Mouse (Mus musculus) left cerebral cortex, postnatal 4 days (tissue): ENCODE measurements at regions not wholly inside any gene's neighbourhood (a gene's known extent, or its start where the extent isn't known, plus 50 kb on each side); places are given as distances from the start of the nearest gene placed in this dataset.

Source experiments
- DNase-seq: peaks from one replicate; pipeline ENCODE4 v3.0.0-alpha.2; 2022
- intact Hi-C: fragments of 180-260 bp; cut with DNase I; formaldehyde crosslinking; loops from one replicate; pipeline ENCODE4 v1.15.1; 2025

DNA sequence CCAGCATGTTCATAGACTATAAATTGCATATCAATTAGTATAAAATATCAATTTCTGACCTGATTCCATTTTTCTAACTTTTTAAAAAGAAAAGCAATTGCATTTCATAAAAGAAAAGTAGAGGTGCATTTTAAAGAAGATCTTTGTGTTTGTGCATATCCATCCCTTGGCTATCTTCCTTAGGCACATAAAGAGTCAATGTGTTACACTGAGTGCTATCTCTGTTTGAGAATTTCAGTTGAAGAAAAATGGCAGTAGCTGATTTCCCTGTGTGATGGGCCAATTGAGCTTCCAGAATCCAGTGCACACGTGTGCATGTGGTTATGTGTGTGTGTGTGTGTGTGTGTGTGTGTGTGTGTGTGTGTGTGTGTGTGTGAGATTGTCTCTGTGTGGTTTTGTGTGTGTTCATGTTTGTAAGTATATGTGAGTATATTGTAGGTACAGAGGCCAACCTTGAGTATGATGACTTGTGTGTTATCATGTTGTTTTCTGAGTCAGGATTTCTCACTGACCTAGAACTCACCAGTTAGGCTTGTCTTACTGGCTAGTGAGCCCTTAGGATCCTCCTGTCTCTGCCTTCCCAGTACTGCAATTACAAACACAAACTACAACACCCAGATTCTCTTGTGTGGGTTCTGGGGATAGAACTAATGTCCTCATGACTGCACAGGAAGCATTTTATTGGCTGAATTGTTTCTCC lies 249.6 kb downstream of the Cdk5rap2 start:
- DNase-seq: no peak
- intact Hi-C loops: no loop called here

DNA sequence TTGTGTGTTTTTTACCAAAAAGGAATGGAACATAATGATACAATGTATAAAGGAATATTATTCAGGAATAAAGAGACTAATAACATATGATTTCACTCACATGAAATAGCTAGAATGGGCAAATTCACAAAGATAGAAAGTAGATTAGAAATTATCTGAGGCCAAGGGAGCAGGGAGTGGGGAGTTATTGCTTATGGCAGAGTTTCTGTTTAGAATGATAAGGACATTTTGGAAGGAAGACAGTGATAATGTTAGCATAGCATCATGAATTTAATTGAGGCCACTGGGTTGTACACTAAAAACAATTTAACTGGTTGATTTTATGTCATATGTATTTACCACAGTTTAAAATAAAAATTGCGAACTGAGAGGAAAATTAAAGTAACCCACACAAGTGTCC lies 250.2 kb downstream of the Cdk5rap2 start:
- no peak for DNase-seq
- intact Hi-C loops: no loop called here

DNA sequence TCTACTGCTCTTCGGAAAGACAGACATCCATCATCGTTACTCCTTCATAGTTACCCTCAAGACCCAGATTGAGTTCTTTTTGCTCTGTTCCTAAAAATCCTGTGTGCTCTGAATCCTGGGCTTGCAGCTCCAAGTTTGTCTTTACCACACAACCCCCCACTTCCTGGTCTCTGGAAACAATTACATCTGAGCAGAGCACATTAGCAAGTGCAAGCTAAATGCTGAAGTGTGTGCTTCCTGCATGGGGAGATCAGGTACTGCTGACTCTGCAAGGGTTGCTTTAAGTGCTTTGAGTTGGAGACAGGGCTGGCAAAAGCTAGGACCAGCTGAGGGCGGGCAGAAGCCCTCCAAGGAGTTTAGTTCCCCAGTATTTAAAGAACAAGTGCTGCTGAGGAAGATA lies 257.1 kb downstream of the Cdk5rap2 start:
- DNase-seq: no peak
- intact Hi-C loops: no loop called here

DNA sequence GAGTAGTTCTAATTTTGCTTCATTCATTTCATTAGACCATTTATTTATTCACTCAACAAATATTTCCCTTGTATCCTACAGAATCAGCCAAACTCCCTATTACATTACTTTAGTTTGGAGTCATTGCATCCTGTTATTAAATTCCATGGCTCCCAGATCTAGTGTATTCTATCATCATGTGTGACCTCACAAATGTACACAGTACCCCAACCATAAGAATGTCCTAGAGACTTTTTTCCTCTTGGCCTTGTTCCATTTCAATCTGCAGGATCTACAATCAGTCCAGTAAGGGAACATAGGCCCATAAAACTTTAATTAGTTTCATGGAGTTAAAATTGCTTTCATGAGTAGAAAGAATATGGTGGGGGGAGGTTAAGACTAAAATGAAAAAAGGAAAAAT lies 301.2 kb downstream of the Cdk5rap2 start:
- DNase-seq: no peak
- intact Hi-C loops: no loop called here

DNA sequence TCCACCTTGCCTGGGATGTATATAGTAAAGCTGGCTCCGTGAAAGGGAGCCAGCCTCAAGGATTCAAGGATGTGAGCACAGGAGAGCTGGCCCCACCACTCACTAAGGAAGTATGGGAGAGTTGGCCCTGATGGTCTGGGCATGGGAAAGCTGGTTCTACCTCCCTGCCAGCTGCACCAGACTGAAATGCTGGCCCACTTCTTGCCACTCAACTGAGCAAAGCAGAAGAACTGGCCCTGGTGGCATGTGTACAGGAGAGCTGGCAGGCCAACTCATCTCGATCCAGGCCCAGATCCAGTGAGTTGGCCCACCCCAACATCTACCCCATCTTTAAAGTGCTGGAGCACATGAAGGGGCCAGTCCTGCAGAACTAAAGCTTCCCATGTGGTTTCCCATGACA lies 304.5 kb downstream of the Cdk5rap2 start:
- no peak for DNase-seq
- intact Hi-C loops: no loop called here

DNA sequence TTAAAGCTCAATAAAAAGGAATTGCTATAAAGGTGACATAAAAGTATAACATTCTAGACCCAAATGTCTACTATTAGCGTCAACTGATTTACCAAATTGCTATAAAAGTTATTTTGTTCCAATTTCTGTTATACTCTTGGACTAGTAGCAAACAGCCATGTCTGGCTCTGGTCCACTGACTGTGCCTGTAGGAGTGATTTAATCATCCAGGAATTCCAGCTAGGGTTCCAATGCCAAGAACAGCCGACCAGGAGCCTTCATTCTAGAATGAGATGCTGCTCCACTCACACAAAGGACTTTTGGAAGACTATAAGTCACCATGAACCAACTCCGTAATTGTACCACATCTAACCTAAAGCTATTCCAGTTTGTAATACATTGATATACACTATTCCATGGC lies 312.9 kb downstream of the Cdk5rap2 start:
- DNase-seq: no peak
- intact Hi-C loops: no loop called here

DNA sequence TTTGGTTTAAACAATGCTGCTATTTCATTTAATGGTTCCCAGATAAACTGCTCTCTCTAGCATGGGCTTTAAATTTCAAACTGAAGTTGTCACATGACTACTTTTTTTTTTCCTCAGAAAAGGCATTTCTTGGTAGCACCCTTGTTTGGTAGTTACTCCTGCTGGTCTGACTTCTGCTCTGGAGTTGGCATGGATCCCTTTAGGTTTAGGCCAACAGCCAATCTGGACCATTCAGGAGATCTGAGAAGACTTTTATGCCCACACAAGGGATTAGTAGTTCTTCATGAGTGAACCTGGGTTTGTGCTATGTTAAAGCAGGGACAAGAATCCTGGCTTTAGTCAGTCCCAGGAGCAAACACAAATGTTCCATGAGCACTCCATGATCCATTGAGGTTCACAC lies 332.0 kb downstream of the Cdk5rap2 start:
- intact Hi-C loops: no loop called here
- DNase-seq: no peak

DNA sequence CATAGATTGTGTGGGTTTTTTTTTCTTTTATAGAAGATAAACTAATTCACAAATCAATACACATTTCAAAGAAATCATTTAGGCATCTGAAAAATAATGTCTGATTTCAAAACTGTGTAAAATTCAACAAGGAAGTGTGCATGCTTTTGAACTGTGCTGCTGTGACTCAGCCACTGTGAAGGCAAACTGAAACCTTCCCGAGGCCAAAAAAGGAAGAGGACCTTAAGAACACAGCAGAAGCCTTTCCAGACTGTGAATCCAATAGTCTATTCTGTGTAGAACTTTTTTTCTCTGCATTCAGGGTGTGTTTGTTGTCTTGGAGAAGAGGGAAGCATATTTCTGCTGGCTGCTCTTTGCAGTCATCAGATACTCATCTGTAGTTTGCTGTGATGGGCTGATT lies 347.7 kb downstream of the Cdk5rap2 start:
- no peak for DNase-seq
- intact Hi-C loops: no loop called here

DNA sequence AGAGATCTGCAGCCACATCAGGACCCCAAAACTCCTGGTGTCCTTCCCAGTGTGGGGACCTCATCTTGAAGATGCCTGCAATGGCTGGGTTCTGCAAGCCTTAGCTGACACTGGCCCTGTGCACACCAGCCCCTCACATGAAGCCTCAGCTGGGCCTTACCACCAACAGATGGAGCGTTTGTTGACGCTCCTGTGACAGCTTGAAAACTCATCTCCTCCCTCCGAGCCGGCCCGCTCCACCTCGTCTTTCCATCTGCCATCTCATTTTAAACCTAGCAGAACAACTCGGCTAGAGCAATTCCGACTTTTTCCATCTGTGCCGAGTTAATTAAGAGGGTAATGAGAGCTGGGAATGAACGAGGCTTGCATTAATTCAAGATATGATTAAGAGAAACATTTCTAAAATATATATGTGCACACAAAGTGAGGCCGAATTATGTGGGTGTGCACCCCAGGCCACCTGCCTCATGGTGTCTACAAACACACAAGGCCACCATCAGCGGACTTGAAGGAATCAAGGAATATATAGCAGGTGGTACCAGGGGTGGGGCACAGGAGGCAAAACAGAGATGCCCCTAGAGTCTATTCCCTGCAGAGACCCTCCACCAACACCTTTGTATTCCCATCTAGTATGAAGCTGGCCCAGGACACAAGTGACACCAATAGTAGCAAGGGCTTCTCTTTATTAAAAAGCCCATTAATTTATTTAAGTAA lies 351.3 kb downstream of the Cdk5rap2 start:
- intact Hi-C loops: no loop called here

DNA sequence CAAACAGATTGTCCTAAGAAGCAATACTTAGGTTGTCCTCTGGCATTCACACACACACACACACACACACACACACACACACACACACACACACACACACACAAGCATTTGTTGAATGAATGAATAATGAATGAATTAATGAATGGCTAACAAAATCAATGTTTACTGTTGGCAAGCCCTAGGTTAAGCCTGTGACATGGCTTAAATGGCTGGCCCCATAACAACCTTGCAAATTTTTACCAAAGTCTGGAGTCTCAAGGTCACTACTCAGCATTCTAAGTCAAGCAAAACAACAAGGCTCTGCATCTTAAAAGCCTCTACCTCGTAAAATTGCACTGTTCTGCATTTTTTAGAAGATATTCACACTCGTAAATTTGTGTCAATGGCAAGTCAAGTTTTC lies 357.1 kb downstream of the Cdk5rap2 start:
- no peak for DNase-seq
- intact Hi-C loops: no loop called here

More for the DNA sequence above, 351.3 kb downstream of the Cdk5rap2 start:
- peak; percentile 66 for DNase-seq

DNA sequence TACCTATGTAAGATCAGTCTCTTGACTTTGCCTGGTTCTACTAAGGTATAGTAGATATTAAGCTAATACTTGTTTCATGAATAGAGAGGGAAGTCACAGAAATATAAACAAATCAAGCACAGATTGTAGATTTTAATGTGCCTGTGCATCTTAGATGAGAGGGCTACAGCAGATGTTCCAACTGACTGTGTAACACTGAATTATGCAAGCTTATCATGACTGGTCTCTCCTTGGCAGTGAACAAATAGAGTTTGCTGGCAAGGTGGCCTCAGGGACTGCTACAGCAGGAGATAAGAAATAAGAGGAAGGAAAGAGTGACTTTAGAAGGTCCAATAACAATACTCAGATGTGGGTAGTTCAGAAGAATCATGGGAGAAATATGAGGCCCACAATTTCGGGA lies 372.0 kb downstream of the Cdk5rap2 start:
- no peak for DNase-seq
- intact Hi-C loops: no loop called here

DNA sequence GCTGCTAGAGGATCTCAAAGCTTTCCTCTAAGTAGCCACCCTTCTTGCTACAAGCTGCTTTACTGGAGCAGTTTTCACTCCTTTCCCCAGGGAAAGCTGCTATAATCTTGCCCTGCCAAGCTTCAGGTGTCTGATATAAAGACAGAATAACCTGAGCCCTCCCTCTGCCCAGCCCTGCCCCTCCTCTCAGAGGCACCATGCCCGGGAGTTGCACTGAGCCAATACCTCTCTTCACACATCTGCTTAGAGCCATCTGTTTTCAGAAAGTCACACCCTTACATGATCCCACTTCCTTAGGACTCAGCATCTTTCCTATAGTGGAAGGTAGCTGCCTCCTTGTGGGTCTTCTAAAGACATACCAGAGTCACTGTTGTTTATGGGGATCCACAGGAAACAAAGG lies 374.3 kb downstream of the Cdk5rap2 start:
- intact Hi-C loops: no loop called here
- DNase-seq: peak; percentile 36

DNA sequence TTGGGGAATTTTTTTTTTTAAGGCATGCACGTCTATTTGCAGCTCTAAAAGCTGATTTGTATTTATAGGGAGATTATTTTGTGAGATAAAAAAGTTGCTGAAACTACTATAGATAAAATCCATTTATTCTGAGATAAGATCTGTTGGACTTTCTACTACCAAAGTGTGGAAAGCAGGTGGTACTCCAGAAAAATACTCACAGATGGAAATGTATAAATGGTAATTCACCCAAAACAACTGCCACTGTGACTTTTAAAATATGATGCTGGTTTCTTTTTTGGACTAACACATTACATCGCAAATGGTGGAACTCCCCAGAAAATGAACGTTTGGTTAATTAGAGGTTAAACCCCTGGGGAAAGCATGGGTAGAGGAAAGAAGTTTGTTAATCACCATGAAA lies 377.7 kb downstream of the Cdk5rap2 start:
- intact Hi-C loops: no loop called here
- DNase-seq: no peak

DNA sequence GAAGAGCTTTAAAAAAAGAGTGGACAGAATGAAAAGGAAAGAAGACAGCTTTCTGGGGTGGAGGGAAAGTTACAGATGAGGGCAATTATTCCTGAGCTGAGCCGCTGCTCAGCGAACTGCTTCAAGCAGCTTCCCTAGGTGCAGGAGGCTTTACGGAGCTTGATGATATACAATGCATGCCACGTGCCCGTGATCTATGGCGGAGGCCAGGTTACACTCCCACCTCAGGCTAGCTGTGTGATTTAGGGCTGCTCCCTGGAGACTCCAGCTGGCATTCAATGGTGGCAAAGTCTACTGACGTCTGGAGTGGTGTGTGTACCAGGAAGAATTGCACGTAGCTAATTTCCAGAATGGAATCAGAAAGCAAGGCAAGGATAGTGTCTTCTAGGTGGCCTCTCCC lies 383.4 kb downstream of the Cdk5rap2 start:
- no peak for DNase-seq
- intact Hi-C loops: no loop called here

DNA sequence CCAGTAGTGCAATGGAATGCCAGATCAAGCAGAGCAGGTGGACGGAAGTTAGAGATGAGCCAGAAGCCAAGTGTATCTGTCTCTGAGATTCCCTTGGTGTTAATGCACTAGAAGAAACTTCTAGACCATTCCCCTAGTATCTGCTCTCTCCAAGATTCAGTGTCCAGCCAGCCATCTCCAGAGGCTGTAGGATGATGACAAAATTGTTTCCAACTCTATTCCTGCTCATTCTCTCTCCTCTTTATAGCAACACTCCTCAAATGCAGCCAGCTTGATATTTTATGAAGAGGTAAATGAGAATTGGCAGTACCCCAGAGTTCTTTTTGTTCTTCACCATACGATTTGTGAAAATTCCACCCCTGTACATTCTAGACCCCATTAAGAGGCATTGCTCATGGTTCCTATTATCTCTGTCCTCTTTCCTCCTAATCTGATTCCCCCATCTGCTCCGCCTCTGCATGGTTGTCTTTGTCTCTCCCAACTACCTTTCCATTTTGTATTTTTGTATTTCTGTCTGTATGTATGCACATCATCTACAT lies 385.3 kb downstream of the Cdk5rap2 start:
- intact Hi-C loops: no loop called here

DNA sequence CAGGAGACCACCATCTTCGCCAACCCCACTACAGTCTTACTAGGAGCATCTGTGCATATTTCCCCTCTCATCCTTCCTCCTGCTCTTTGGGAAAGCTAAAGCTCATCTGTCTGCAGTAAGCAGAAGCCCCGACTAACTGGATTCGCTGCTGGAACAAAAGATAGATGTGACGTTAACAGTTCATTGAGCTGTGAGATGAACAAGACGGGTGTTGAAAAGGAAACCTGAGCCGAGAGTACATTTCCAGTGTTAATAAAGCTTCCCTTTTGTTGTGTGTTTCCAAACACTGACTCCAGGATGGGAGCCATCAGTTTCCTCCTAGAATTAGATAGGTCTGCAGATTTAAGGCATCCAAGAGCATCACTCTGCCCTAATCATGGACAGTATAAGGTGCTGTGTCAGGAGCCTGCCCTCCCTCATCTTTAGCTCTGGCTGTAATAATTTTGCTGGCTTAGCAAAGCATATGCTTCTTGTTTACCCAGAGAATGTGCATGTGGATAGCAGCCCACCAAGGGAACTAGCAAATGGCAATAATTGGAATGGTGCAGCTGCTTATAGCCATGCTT lies 389.3 kb downstream of the Cdk5rap2 start:
- no peak for DNase-seq
- intact Hi-C loops: no loop called here

More for the DNA sequence above, 385.3 kb downstream of the Cdk5rap2 start:
- no peak for DNase-seq

DNA sequence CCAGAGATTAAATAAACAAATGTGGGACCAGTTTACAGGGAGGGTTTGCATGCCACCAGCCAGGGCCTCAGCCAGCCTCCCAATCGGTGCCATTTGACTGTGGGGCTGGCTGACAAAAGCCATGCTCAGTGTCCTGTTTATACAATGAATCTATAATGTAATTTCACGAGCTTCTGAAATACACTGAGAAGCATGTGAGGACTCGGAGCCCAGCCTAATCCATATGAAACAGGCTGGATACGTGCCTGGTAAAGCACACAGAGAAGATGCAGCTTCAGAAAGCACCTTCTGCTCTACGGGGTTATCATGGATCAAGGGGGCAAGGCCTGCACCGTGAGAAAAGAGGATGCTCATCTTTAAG lies 398.0 kb downstream of the Cdk5rap2 start:
- no peak for DNase-seq
- intact Hi-C loops: no loop called here

DNA sequence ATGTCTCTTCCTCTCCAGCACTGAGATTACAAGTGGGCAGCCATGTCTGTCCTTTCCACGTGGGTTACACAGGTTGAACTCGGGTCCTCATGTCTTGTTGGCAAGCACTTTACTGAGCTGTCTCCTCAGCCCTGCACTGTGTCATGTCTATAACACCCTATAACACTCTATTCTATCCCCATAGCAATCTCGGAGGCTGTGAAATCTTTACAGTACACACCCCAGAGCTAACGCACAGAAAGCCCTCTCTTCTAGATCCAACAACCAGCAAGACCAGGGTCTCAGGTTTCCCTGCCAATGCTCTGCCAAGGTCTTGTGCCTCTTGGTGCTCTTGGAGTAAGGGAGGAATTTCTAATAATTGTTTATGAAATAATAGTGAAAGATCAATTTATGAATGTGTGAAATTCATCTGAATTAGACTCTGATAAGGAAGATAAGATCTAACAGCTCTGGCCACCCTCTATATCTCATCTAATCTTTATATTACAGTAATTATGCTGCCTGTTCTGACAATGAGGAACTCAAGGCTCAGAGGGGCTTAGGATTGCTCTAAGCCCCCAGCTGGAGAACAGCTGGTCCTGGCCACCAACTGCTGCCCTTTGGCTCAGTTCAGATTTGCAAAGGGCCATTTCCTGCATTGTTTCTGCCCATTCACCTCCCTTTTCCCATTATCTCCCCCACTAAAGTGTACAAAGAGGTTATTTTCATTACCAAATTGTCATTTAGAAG lies 398.6 kb downstream of the Cdk5rap2 start:
- DNase-seq: peak; percentile 13
- intact Hi-C loops: no loop called here

DNA sequence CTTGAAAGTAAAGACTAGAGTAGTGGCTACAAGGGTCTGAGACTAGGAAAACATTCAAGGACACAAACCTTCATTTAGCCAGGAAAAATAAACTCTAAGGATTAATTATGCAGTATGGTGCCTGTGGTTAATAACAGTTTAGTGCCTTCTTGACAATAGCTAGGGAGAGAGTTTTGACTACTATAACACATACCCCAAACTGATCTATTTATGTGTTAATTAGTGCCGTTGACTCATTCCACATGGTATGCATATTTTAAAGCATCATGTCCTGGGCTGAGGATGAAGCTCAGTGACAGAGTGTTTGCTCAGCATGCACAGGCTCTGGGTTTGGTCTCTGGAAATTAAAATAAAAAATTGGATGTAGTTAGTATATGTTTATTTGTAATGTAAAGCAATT lies 399.8 kb downstream of the Cdk5rap2 start:
- intact Hi-C loops: no loop called here
- no peak for DNase-seq

DNA sequence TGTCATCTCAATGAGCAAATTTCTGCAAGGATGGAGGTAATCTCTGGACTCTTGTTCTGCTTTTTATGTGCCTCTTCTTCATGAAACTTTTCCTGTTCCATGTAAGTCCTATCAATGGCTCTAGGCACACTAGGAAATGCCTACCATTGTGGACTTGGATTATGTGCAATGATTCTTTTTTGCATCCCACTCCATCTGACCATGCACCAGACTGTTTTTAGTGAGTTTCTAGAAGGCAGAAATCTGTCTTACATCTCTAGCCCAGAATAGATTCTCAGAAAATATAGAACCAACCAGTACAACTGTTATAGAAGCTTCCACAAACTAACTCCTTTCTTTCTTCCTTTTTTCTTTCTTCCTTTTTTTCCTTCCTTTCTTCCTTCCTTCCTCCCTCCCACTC lies 405.3 kb downstream of the Cdk5rap2 start:
- DNase-seq: no peak
- intact Hi-C loops: no loop called here

DNA sequence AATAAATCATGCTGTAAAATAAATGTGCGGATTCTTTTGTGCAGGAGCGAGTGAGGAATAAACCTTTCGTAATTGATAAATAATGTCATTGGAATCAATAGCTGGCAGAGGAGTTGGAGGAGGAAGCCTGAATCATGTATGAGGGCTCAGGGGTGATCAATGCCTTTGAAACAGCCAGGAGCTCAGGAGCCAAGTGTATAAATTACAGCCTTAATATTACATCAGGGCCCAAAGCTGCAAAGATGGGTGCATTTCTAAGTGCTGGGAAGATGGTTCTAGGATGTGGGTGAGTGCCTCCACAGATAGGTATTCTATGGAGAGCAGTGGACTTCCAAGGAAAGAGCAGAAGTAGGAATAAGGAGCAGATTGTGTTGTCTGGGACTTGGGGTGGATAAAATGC lies 417.0 kb downstream of the Cdk5rap2 start:
- DNase-seq: no peak

More for the DNA sequence above, 417.0 kb downstream of the Cdk5rap2 start:
- intact Hi-C loops: no loop called here
